Mouse (Mus musculus): Measurements from ENCODE around the gene Wnt10a. TPM values are rescaled to one million over a fixed set of nuclear protein-coding genes. Genes with fewer than 3 reads are reported as not detected.

Wnt10a gene
- not detected for polyA plus RNA-seq (2014; fragmentation: Illumina TruSeq; extraction: RNeasy Lipid Tissue Mini Kit (QIAGEN cat#74804); ENCODE audit: low read depth, low replicate concordance)

DNA sequence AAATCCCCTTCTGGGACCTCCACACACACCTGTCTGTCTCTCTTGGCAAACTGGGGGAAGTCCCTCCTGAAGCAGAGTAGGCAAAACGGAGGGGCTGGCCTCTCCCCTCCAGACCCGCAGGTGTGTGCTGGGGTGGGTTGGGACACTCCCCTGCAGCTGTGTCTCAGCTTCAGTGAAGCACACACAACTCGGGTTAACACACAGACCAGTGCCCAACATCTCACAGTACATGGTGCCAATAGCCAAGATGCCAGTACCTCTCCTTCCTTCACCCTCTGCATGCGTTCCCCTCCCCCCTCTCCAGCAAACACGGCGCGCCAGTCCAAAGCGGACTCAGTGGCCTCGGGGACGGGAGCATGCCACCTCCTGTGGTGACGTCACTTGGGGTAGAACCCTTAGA is at the start of gene Wnt10a:
TSS of gene Wnt10a (plus strand) at position 268 of the 400 bp plus-strand sequence.

DNA sequence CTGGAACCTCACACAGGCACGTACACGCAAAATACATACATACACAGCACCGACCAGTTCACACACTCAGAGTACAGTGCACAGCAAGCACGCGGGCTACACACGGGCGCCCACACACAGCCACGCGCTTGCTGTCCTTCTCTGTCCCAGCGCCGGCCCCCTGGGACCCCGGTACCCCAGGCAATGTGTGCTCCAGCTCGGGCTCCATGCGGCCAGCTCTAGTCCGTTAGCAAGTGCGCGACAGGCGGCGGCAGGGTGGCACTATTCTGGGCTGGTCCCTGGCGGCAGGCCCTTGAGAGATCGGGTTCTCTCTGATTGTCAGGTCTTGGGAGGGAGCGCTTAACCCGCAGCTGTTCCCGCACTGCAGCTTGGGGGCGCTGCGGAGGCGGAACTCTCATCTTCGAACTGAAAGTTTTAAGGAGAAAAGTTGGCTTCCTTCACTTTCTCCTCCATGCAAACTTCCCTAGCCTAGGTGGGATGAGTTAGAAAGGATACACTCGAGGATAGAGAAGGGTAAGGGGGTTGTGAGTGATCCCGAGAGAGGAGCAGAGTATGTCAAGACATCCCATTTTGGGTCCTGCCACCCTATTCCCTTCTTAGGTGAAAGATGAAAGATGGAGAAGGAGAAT is 42.6 kb upstream of the Wnt10a start, which contains the start of gene Prkag3:
TSS of gene Prkag3 (minus strand) at position 579 of the 629 bp plus-strand sequence.

DNA sequence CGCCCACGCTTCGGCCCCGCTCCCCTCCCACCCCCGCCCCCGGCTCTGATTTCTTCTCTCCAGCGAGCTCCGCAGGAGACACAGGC is 19.6 kb upstream of the Wnt10a start, which contains the start of gene Wnt6:
TSS of gene Wnt6 (plus strand) at position 48 of the 86 bp plus-strand sequence.

Other genes with a start within 250 kb of the Wnt10a start
- not detected for gene Plcd4, start 248.6 kb upstream of the Wnt10a start, polyA plus RNA-seq (2014; fragmentation: Illumina TruSeq; extraction: RNeasy Lipid Tissue Mini Kit (QIAGEN cat#74804); ENCODE audit: low read depth, low replicate concordance)
- 6.2 TPM for gene Usp37, start 247.2 kb upstream of the Wnt10a start, polyA plus RNA-seq (2014; fragmentation: Illumina TruSeq; extraction: RNeasy Lipid Tissue Mini Kit (QIAGEN cat#74804); ENCODE audit: low read depth, low replicate concordance)
- 8.2 TPM for gene Zfp142, start 203.3 kb upstream of the Wnt10a start, polyA plus RNA-seq (2014; fragmentation: Illumina TruSeq; extraction: RNeasy Lipid Tissue Mini Kit (QIAGEN cat#74804); ENCODE audit: low read depth, low replicate concordance)
- 32.6 TPM for gene Bcs1l, start 203.2 kb upstream of the Wnt10a start, polyA plus RNA-seq (2014; fragmentation: Illumina TruSeq; extraction: RNeasy Lipid Tissue Mini Kit (QIAGEN cat#74804); ENCODE audit: low read depth, low replicate concordance)
- 22.2 TPM for gene Rnf25, start 190.1 kb upstream of the Wnt10a start, polyA plus RNA-seq (2014; fragmentation: Illumina TruSeq; extraction: RNeasy Lipid Tissue Mini Kit (QIAGEN cat#74804); ENCODE audit: low read depth, low replicate concordance)
- gene Stk36, start 190.1 kb upstream of the Wnt10a start, polyA plus RNA-seq (2014; fragmentation: Illumina TruSeq; extraction: RNeasy Lipid Tissue Mini Kit (QIAGEN cat#74804); ENCODE audit: low read depth, low replicate concordance) = 0.76 TPM
- 9.1 TPM for gene Ttll4, start 129.8 kb upstream of the Wnt10a start, polyA plus RNA-seq (2014; fragmentation: Illumina TruSeq; extraction: RNeasy Lipid Tissue Mini Kit (QIAGEN cat#74804); ENCODE audit: low read depth, low replicate concordance)
- gene Cyp27a1, start 77.9 kb upstream of the Wnt10a start, polyA plus RNA-seq (2014; fragmentation: Illumina TruSeq; extraction: RNeasy Lipid Tissue Mini Kit (QIAGEN cat#74804); ENCODE audit: low read depth, low replicate concordance) = 29.9 TPM
- 3.5 TPM for gene Prkag3, start 42.3 kb upstream of the Wnt10a start, polyA plus RNA-seq (2014; fragmentation: Illumina TruSeq; extraction: RNeasy Lipid Tissue Mini Kit (QIAGEN cat#74804); ENCODE audit: low read depth, low replicate concordance)
- gene Wnt6, start 19.6 kb upstream of the Wnt10a start, polyA plus RNA-seq (2014; fragmentation: Illumina TruSeq; extraction: RNeasy Lipid Tissue Mini Kit (QIAGEN cat#74804); ENCODE audit: low read depth, low replicate concordance) = not detected
- not detected for gene Cdk5r2, start 63.4 kb downstream of the Wnt10a start, polyA plus RNA-seq (2014; fragmentation: Illumina TruSeq; extraction: RNeasy Lipid Tissue Mini Kit (QIAGEN cat#74804); ENCODE audit: low read depth, low replicate concordance)
- gene Fev, start 93.9 kb downstream of the Wnt10a start, polyA plus RNA-seq (2014; fragmentation: Illumina TruSeq; extraction: RNeasy Lipid Tissue Mini Kit (QIAGEN cat#74804); ENCODE audit: low read depth, low replicate concordance) = not detected
- not detected for gene Cryba2, start 101.6 kb downstream of the Wnt10a start, polyA plus RNA-seq (2014; fragmentation: Illumina TruSeq; extraction: RNeasy Lipid Tissue Mini Kit (QIAGEN cat#74804); ENCODE audit: low read depth, low replicate concordance)
- not detected for gene Cfap65, start 144.1 kb downstream of the Wnt10a start, polyA plus RNA-seq (2014; fragmentation: Illumina TruSeq; extraction: RNeasy Lipid Tissue Mini Kit (QIAGEN cat#74804); ENCODE audit: low read depth, low replicate concordance)
- not detected for gene Ihh, start 160.2 kb downstream of the Wnt10a start, polyA plus RNA-seq (2014; fragmentation: Illumina TruSeq; extraction: RNeasy Lipid Tissue Mini Kit (QIAGEN cat#74804); ENCODE audit: low read depth, low replicate concordance)